In genomic region chr1:105880555-105881304, GRCm38 (mm10) we compare ENCODE assay signal across 8 mouse cellular contexts.
DNase-seq lines count a peak whose midpoint lies in the region; ATAC-seq and TF ChIP-seq lines count a peak whose summit lies in the region.

No protein-coding gene starts in this region.

- H3K9ac ChIP-seq in hindbrain, embryonic 11.5 days (ENCODE audit: low read depth, low read length): no peak overlapping the region

- peak; percentile 62 for ATAC-seq in hindbrain, embryonic 11.5 days (ENCODE audit: low FRiP score)
- ATAC-seq in megakaryocyte progenitor cell, adult 5-6 weeks (replicated peaks; ENCODE audit: poor library complexity): peak; percentile 84
- ATAC-seq in inflammation-experienced regulatory T-cells, adult 6 months: no peak

- no peaks in the 10 kb centered on the region for H3K9me3 ChIP-seq in embryonic facial prominence, embryonic 10.5 days
- no peaks in the 10 kb centered on the region for H3K9me3 ChIP-seq in hindbrain, embryonic 11.5 days (ENCODE audit: control insufficient read depth, low read length)

- DNase-seq in layer of hippocampus, adult 2 months (ENCODE audit: low spot score in 2 of 2): no peak
- DNase-seq in layer of hippocampus, adult 9-10 months (ENCODE audit: low spot score): no peak
- DNase-seq in embryonic facial prominence, embryonic 10.5 days (ENCODE audit: low spot score): peak; percentile 68
- peak; percentile 42 for DNase-seq in hindbrain, embryonic 11.5 days (ENCODE audit: low spot score)
- DNase-seq in frontal cortex, postnatal 25 days (ENCODE audit: low spot score in 2 of 2): no peak
- DNase-seq in right cerebral cortex, adult 2 months (ENCODE audit: low spot score in 2 of 2): no peak

- WGBS in embryonic facial prominence, embryonic 10.5 days: 10% methylated on average over 25 of the region's 25 CpGs
- WGBS in hindbrain, embryonic 11.5 days: 13% methylated on average over 24 of the region's 25 CpGs

- TF ChIP-seq CTCF in layer of hippocampus, adult 2 months (conservative IDR thresholded peaks at IDR 0.05): peak; percentile 28; the same call in 1 of the 2 replicates

- H3K4me3 ChIP-seq in layer of hippocampus, adult 2 months: no peak overlapping the region; the same call in 1 of the 2 replicates
- peak overlapping the region; percentile 50 for H3K4me3 ChIP-seq in embryonic facial prominence, embryonic 10.5 days
- peak overlapping the region; percentile 18; the same call in 1 of the 2 replicates for H3K4me3 ChIP-seq in hindbrain, embryonic 11.5 days (ENCODE audit: low read depth, low read length)

- H3K4me2 ChIP-seq in hindbrain, embryonic 11.5 days (replicated peaks; ENCODE audit: low read depth, low read length): peak overlapping the region; percentile 39

- no peak overlapping the region for H3K27ac ChIP-seq in layer of hippocampus, adult 2 months
- H3K27ac ChIP-seq in embryonic facial prominence, embryonic 10.5 days (replicated peaks): no peak overlapping the region
- H3K27ac ChIP-seq in hindbrain, embryonic 11.5 days (ENCODE audit: low read depth, low read length): no peak overlapping the region

- no peaks in the 10 kb centered on the region for H3K36me3 ChIP-seq in embryonic facial prominence, embryonic 10.5 days (replicated peaks)
- H3K36me3 ChIP-seq in hindbrain, embryonic 11.5 days (ENCODE audit: control insufficient read depth, insufficient read depth, low read length): no peaks in the 10 kb centered on the region

- H3K4me1 ChIP-seq in embryonic facial prominence, embryonic 10.5 days: peaks cover 11% of the 10 kb centered on the region
- H3K4me1 ChIP-seq in hindbrain, embryonic 11.5 days (replicated peaks; ENCODE audit: control insufficient read depth, insufficient read depth, low read length): no peaks in the 10 kb centered on the region

- peaks cover 15% of the 10 kb centered on the region for H3K27me3 ChIP-seq in embryonic facial prominence, embryonic 10.5 days (replicated peaks; ENCODE audit: low read depth, poor library complexity, severe bottlenecking)
- H3K27me3 ChIP-seq in hindbrain, embryonic 11.5 days (ENCODE audit: control insufficient read depth, insufficient read depth, low read length): no peaks in the 10 kb centered on the region

Comparison
In these comparisons a context has a peak if more than half of its experiments do, and no peak if none do; other contexts are left out.
1. DNase-seq: peak in embryonic facial prominence, embryonic 10.5 days (single experiment) and hindbrain, embryonic 11.5 days (single experiment); none in layer of hippocampus, adult 2 months (0 of 2), layer of hippocampus, adult 9-10 months (single experiment), frontal cortex, postnatal 25 days (0 of 2) and right cerebral cortex, adult 2 months (0 of 2).